Mouse (Mus musculus) brain, embryonic 14.5 days (tissue): ENCODE measurements at regions not wholly inside any gene's neighbourhood (a gene's known extent, or its start where the extent isn't known, plus 50 kb on each side); places are given as distances from the start of the nearest gene placed in this dataset.
"Not testable (repeated sequence)": the region's sequence is repeated elsewhere in the genome, so short reads cannot be mapped to it uniquely, and the experiment has no call there.

Experiments
- DNase-seq: peaks from one replicate; pipeline ENCODE4 v3.0.0-alpha.2; 2011; ENCODE audit warnings: low read depth
- CTCF ChIP-seq: fragments of 200-500 bp; IDR thresholded peaks from 2 replicates; pipeline ENCODE4 v1.5.1; 2012; ENCODE audit warnings: inconsistent platforms, mild to moderate bottlenecking, moderate library complexity, borderline replicate concordance; ENCODE audit not compliant: insufficient read depth, insufficient read length; ENCODE audit errors: extremely low read depth
- POLR2A ChIP-seq: fragments of 200-500 bp; IDR thresholded peaks from 2 replicates; pipeline ENCODE4 v1.6.1; 2012; ENCODE audit warnings: mild to moderate bottlenecking, inconsistent platforms, borderline replicate concordance; ENCODE audit not compliant: poor library complexity, insufficient read depth, insufficient read length, severe bottlenecking; ENCODE audit errors: extremely low read depth

- TF ChIP-seq CTCF (no peak), POLR2A (no peak)
- DNase-seq = no peak
Measured at GRCm38 (mm10) chr4:81671986-81672385, 229.4 kb upstream of the Mpdz start.

- TF ChIP-seq CTCF (no peak), POLR2A (no peak)
Measured at GRCm38 (mm10) chr4:81669181-81669580, 226.6 kb upstream of the Mpdz start.

GRCm38 (mm10) chr4:81661096-81661495 is 218.5 kb upstream of the Mpdz start:
- TF ChIP-seq POLR2A = no peak
- no peak for DNase-seq

More at GRCm38 (mm10) chr4:81669181-81669580, 226.6 kb upstream of the Mpdz start:
- DNase-seq = peak; percentile 79

GRCm38 (mm10) chr4:81628496-81628828 is 185.8 kb upstream of the Mpdz start:
- TF ChIP-seq CTCF = no peak
- TF ChIP-seq POLR2A = no peak
- no peak for DNase-seq

GRCm38 (mm10) chr4:81627714-81628495 is 185.3 kb upstream of the Mpdz start:
- peak; percentile 56 for DNase-seq
- TF ChIP-seq POLR2A (no peak), CTCF (no peak)

- TF ChIP-seq CTCF (no peak), POLR2A (no peak)
- peak; percentile 90 for DNase-seq
Measured at GRCm38 (mm10) chr4:81625348-81625934, 182.8 kb upstream of the Mpdz start.

GRCm38 (mm10) chr4:81624111-81624510 is 181.5 kb upstream of the Mpdz start:
- no peak for DNase-seq

GRCm38 (mm10) chr4:81621391-81622137 is 178.9 kb upstream of the Mpdz start:
- TF ChIP-seq CTCF = no peak
- no peak for TF ChIP-seq POLR2A
- DNase-seq = peak; percentile 5

More at GRCm38 (mm10) chr4:81624111-81624510, 181.5 kb upstream of the Mpdz start:
- no peak for TF ChIP-seq POLR2A
- TF ChIP-seq CTCF = no peak

GRCm38 (mm10) chr4:81617191-81617590 is 174.6 kb upstream of the Mpdz start:
- DNase-seq = no peak
- TF ChIP-seq CTCF (no peak), POLR2A (no peak)

- TF ChIP-seq POLR2A (no peak), CTCF (no peak)
- no peak for DNase-seq
Measured at GRCm38 (mm10) chr4:81611191-81611590, 168.6 kb upstream of the Mpdz start.

- TF ChIP-seq CTCF = no peak
- TF ChIP-seq POLR2A = no peak
- DNase-seq = no peak
Measured at GRCm38 (mm10) chr4:81600396-81600795, 157.8 kb upstream of the Mpdz start.

- DNase-seq = no peak
- TF ChIP-seq CTCF = no peak
- no peak for TF ChIP-seq POLR2A
Measured at GRCm38 (mm10) chr4:81597390-81597789, 154.8 kb upstream of the Mpdz start.

GRCm38 (mm10) chr4:81593431-81593830 is 150.8 kb upstream of the Mpdz start:
- not testable (repeated sequence) for DNase-seq

GRCm38 (mm10) chr4:81582546-81582945 is 139.9 kb upstream of the Mpdz start:
- DNase-seq = peak; percentile 46
- no peak for TF ChIP-seq CTCF
- TF ChIP-seq POLR2A = no peak

- DNase-seq = peak; percentile 47
- no peak for TF ChIP-seq CTCF
- no peak for TF ChIP-seq POLR2A
Measured at GRCm38 (mm10) chr4:81580553-81580952, 137.9 kb upstream of the Mpdz start.
